Mouse (Mus musculus) cerebral cortex, adult 2 months (tissue): ENCODE data around the gene Appl2.

ENCODE experiments used
- WGBS: fragments of 180-500 bp; shearing (Covaris S2); methylation state at CpG from one replicate; pipeline ENCODE4 v1.1.7; 2018; 5-methylcytosine and 5-hydroxymethylcytosine counted together

The Appl2 gene

DNA sequence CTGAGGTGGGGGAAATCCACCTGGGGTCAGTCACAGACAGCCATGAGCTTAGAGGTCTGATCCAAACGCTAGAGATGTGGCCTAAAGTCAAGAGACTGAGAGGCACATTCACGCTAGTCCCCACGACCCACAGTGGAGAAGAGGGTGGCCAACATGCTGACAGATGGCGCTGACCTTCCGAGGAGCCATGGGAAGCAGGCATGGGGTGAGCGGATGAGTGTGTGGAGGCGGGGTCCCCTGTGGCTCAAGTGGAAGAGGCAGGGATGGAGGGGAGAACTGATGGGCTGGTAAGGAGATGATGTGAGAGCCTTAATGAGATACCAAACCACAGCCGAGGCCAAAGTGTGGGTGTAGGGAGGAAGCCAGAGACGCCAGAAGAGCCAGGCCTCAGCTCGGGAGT, 16.8 kb downstream of the Appl2 start:
- WGBS = 83% methylated on average over 10 of the region's 10 CpGs

DNA sequence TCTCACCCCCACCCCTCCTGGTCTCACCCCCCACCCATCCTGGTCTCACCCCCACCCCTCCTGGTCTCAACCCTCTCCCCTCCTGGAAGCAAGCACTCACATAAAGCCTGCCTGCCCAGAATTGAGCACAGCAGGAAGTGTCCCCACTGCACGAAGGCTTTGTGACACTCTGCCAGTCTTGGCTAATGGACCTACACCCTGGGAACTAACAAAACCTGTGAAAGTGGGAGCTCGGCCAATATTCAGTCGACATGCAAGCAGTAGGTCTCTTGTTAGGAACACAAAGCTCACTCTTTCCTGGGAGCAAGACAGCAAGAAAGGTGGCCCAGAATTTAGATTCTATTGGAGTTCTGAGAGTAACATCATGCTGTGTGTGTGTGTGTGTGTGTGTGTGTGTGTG, 17.6 kb downstream of the Appl2 start:
- WGBS = 43% methylated on average over 3 of the region's 3 CpGs

GRCm38 (mm10) chr10:83629878-83630277, 18.7 kb downstream of the Appl2 start:
- 90% methylated on average over 5 of the region's 5 CpGs for WGBS

- WGBS = 77% methylated on average over 12 of the region's 12 CpGs
These were observed 19.3 kb downstream of the Appl2 start for GRCm38 (mm10) chr10:83629190-83629781.

DNA sequence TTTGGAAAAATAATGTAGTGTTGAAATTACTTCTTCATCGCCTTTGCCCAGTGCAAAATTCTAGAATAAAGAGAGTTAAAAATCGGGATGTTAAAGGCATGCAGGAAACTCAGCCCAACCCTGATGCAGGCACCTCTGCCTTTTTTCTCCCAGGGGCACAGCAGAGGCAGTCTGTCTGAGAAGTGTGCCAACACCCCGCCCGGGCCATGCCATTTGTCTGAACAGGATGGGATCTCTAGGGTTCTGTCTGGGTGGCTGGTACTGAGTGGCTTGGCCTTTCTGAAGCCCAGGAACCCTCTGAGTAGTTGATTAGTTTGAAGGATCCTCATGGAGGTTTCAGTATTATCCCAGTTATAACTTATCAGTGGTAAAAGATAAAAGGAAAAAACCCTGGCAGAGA, 20.3 kb downstream of the Appl2 start:
- WGBS = 92% methylated on average over 4 of the region's 4 CpGs

DNA sequence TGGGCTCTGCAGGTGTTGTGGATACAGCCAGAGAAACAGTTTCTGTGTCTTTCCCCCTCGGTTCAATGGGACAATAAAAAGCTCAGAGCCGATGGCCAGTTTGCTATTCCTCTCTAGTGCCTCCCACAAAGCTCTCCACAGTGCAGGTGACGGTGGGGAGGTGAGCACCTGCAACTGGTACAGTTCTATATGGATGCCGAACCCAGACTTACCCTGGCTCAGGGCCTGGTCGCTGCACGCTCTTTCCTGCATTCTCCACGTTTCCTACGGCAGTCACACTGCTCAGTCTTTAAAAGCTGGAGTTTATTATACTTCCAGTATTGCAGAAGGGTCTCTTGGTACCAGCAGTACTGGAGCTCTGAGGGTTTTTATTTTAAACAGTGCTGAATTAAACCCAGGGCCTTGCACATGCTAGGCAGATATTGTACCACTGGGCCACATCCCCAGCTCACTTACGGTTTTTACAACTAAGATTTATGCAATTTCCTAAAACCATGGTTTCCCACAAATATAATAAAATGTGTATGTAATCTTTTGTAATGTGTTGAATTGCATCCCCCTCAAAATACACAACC, 21.3 kb downstream of the Appl2 start:
- WGBS = 96% methylated on average over 9 of the region's 9 CpGs

- 82% methylated on average over 12 of the region's 12 CpGs for WGBS
These were observed 23.7 kb downstream of the Appl2 start for GRCm38 (mm10) chr10:83624841-83625240.

GRCm38 (mm10) chr10:83624065-83624464, 24.5 kb downstream of the Appl2 start:
- WGBS = 82% methylated on average over 8 of the region's 8 CpGs

GRCm38 (mm10) chr10:83620350-83621055, 28.0 kb downstream of the Appl2 start:
- WGBS = 82% methylated on average over 24 of the region's 24 CpGs

GRCm38 (mm10) chr10:83618819-83619440, 29.6 kb downstream of the Appl2 start:
- 58% methylated on average over 12 of the region's 12 CpGs for WGBS

DNA sequence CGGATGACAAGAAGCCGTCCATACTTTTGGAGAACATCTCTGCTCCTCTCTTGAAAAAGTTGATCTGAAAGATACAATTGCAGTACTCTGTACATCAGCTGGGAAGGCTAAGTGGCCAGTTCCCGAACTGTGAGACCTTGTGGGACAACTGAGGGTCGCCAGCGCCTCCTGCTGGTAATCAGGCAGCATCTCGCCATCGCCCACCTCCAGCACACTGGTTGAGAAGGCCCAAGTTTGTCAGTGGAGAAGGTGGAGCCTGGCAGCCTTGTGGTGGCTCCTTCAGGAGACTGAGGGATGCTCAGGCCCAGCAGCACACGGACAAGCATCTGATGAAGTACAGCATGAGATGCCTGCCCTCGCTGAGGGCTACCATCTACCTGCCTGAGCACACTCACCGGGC, 31.2 kb downstream of the Appl2 start:
- 69% methylated on average over 10 of the region's 10 CpGs for WGBS

- WGBS = 85% methylated on average over 14 of the region's 14 CpGs
These were observed 35.8 kb downstream of the Appl2 start for GRCm38 (mm10) chr10:83612648-83613215.

DNA sequence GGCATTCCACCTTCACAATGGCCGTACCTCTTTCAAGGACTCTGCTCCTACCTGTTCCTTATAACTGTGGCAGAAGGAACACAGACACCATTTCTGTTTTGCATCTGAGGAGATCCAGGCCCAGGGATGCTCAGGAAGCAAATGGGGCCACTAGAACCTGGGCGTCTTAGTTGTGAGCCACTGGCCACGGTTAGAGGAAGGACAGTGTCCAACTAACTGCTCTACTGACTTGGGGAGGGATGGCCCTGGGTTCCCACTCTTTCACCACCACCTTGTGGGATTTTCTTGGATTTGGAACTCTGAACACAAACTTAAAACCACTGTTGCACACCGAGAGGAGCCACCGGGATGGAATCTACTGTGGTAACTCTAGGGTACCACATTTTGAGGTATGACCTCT, 36.7 kb downstream of the Appl2 start:
- 96% methylated on average over 5 of the region's 5 CpGs for WGBS

GRCm38 (mm10) chr10:83610518-83610917, 38.0 kb downstream of the Appl2 start:
- 97% methylated on average over 7 of the region's 7 CpGs for WGBS

- WGBS = 92% methylated on average over 8 of the region's 8 CpGs
These were observed 39.9 kb downstream of the Appl2 start for GRCm38 (mm10) chr10:83608596-83608995.

- 93% methylated on average over 3 of the region's 3 CpGs for WGBS
These were observed 41.4 kb downstream of the Appl2 start for GRCm38 (mm10) chr10:83607111-83607510.

DNA sequence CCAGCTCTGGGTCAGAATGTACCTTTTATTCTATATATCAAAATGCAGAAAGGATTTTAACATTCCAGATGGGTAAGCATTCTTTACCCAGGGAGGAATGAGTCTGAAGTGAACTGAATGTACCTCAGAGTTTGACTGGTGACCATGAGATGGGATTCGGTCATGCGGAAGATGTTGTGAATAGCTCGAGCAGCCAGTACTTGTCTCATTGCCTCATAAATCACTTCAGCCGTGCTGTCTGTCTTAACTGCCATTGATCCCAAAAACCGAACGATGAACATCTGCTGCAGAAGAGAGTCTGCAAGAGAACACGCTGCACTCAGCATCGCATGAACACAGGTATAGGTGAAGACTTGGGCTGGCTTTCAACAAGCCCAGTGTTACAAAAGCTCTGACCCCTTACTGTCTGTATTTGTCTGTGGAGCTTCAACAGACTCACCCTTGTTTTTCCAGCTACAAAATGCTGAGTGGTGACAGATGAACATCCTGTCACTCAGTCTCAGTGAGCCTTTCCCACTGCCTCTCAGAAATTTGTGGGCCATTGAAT, 42.8 kb downstream of the Appl2 start:
- WGBS = 81% methylated on average over 8 of the region's 8 CpGs

GRCm38 (mm10) chr10:83603956-83604564, 44.5 kb downstream of the Appl2 start:
- 89% methylated on average over 10 of the region's 10 CpGs for WGBS

DNA sequence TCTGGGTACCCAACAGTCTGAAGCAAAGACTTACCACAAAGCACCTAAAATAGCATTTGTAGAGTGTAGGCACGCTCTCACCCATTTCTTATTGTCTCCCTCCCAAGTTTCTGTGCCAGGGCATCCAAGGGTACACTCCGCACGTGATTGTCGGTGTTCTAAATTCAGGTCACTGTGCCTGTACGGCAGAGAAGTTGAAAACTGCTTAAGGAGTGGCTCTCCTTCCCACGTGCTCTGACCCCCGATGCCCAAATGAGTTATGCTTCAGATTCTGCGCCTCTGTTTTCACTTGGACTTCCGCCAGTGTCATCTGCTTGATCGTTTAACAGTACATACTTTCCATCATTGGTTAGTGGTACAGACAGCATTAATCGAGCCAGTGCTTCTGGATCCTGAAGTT, 47.9 kb downstream of the Appl2 start:
- 40% methylated on average over 11 of the region's 11 CpGs for WGBS

GRCm38 (mm10) chr10:83594526-83594925, 54.0 kb downstream of the Appl2 start:
- 58% methylated on average over 5 of the region's 5 CpGs for WGBS

GRCm38 (mm10) chr10:83592616-83593015, 55.9 kb downstream of the Appl2 start:
- 60% methylated on average over 7 of the region's 7 CpGs for WGBS

DNA sequence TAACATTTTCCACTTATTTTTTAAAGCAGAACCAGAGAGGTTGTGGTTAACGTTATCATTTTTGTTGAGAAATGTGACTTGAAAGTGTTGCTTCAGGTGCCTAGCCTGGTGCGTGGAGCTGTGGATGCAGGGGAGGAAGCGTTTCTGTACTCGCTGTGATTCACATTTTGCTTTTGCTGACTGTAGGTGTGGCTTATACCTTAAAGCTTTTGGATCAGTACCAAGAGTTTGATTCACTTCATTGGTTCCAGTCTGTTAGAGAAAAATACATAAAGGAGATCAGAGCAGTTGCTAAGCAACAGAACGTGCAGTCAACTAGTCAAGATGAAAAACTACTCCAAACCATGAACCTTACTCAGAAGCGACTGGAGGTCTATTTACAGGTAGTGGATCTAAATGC, 57.7 kb downstream of the Appl2 start:
- WGBS = 53% methylated on average over 6 of the region's 6 CpGs
